Mouse (Mus musculus) midbrain, embryonic 12.5 days (tissue): ENCODE measurements at regions not wholly inside any gene's neighbourhood (a gene's known extent, or its start where the extent isn't known, plus 50 kb on each side); places are given as distances from the start of the nearest gene placed in this dataset.

Source experiments
- ATAC-seq: fragments of 200-750 bp; cut with Nextera tagmentation; 2 replicates; pipeline ENCODE4 v1.8.0; 2017; ENCODE audit warnings: low read depth, moderate TSS enrichment, moderate library complexity; ENCODE audit not compliant: low FRiP score
- H3K27ac ChIP-seq: fragments of 300-500 bp; sonication (generic); replicated peaks from 2 replicates; pipeline ENCODE4 v1.5.1; 2016; ENCODE audit warnings: mild to moderate bottlenecking
- H3K27me3 ChIP-seq: fragments of 300-500 bp; sonication (generic); 2 replicates; pipeline ENCODE4 v1.6.1; 2016; ENCODE audit warnings: mild to moderate bottlenecking
- H3K36me3 ChIP-seq: fragments of 300-500 bp; sonication (generic); 2 replicates; pipeline ENCODE4 v1.6.1; 2016
- H3K4me1 ChIP-seq: fragments of 300-500 bp; sonication (generic); 2 replicates; pipeline ENCODE4 v1.6.1; 2016
- H3K4me2 ChIP-seq: fragments of 300-500 bp; sonication (generic); replicated peaks from 2 replicates; pipeline ENCODE4 v1.6.1; 2016; ENCODE audit warnings: mild to moderate bottlenecking, moderate library complexity
- H3K4me3 ChIP-seq: fragments of 300-500 bp; sonication (generic); 2 replicates; pipeline ENCODE4 v1.5.1; 2016; ENCODE audit warnings: mild to moderate bottlenecking
- H3K9ac ChIP-seq: fragments of 300-500 bp; sonication (generic); replicated peaks from 2 replicates; pipeline ENCODE4 v1.6.1; 2016; ENCODE audit warnings: mild to moderate bottlenecking, moderate library complexity
- H3K9me3 ChIP-seq: fragments of 300-500 bp; sonication (generic); 2 replicates; pipeline ENCODE4 v1.6.1; 2016; ENCODE audit warnings: mild to moderate bottlenecking
- WGBS: fragments of 180-500 bp; shearing (Covaris S2); methylation state at CpG from one replicate; pipeline ENCODE4 v1.1.7; 2016; 5-methylcytosine and 5-hydroxymethylcytosine counted together

GRCm38 (mm10) chr10:54993641-54994040 lies 917.2 kb upstream of the Man1a start:
- ATAC-seq = no peak
- H3K4me3 ChIP-seq = no peak overlapping the region
- no peak overlapping the region for H3K4me2 ChIP-seq
- WGBS = 80% methylated on average over 3 of the region's 3 CpGs
- H3K4me1 ChIP-seq = no peaks in the 10 kb centered on the region
- no peaks in the 10 kb centered on the region for H3K9me3 ChIP-seq
- H3K9ac ChIP-seq = no peak overlapping the region
- no peak overlapping the region for H3K27ac ChIP-seq
- H3K27me3 ChIP-seq = no peaks in the 10 kb centered on the region
- no peaks in the 10 kb centered on the region for H3K36me3 ChIP-seq

- Histone ChIP-seq H3K27ac (no peak overlapping the region), H3K36me3 (no peaks in the 10 kb centered on the region), H3K9ac (no peak overlapping the region), H3K9me3 (no peaks in the 10 kb centered on the region), H3K4me3 (no peak overlapping the region), H3K4me2 (no peak overlapping the region), H3K27me3 (no peaks in the 10 kb centered on the region), H3K4me1 (no peaks in the 10 kb centered on the region)
- 90% methylated on average over 11 of the region's 11 CpGs for WGBS
- ATAC-seq = no peak
Measured at GRCm38 (mm10) chr10:54955900-54956299, 879.5 kb upstream of the Man1a start.

GRCm38 (mm10) chr10:54941195-54942062 lies 865.0 kb upstream of the Man1a start:
- 86% methylated on average over 3 of the region's 3 CpGs for WGBS
- no peak overlapping the region for H3K4me3 ChIP-seq
- H3K27ac ChIP-seq = no peak overlapping the region
- H3K4me2 ChIP-seq = no peak overlapping the region
- H3K4me1 ChIP-seq = no peaks in the 10 kb centered on the region
- no peaks in the 10 kb centered on the region for H3K27me3 ChIP-seq
- H3K36me3 ChIP-seq = no peaks in the 10 kb centered on the region
- ATAC-seq = no peak
- H3K9ac ChIP-seq = no peak overlapping the region
- no peaks in the 10 kb centered on the region for H3K9me3 ChIP-seq

GRCm38 (mm10) chr10:54939514-54939913 lies 863.1 kb upstream of the Man1a start:
- Histone ChIP-seq H3K9me3 (no peaks in the 10 kb centered on the region), H3K4me1 (no peaks in the 10 kb centered on the region), H3K36me3 (no peaks in the 10 kb centered on the region), H3K4me3 (no peak overlapping the region), H3K4me2 (no peak overlapping the region), H3K27me3 (no peaks in the 10 kb centered on the region), H3K27ac (no peak overlapping the region), H3K9ac (no peak overlapping the region)
- 40% methylated on average over 2 of the region's 2 CpGs for WGBS
- ATAC-seq = peak; percentile 52; the same call in 1 of the 2 replicates
